Mouse (Mus musculus) intestine, embryonic 15.5 days (tissue): ENCODE measurements at regions not wholly inside any gene's neighbourhood (a gene's known extent, or its start where the extent isn't known, plus 50 kb on each side); places are given as distances from the start of the nearest gene placed in this dataset.
A peak's percentile ranks its signal among the peaks of the same experiment; 100 is the strongest.
"Not testable (repeated sequence)": the region's sequence is repeated elsewhere in the genome, so short reads cannot be mapped to it uniquely, and the experiment has no call there.

Experiments used
- ATAC-seq: fragments of 200-750 bp; cut with Nextera tagmentation; 2 replicates; pipeline ENCODE4 v1.8.0; 2017; ENCODE audit warnings: moderate TSS enrichment, moderate library complexity
- H3K27ac ChIP-seq: fragments of 300-500 bp; sonication (generic); 2 replicates; pipeline ENCODE4 v1.5.1; 2015; ENCODE audit warnings: mild to moderate bottlenecking, inconsistent platforms
- H3K27me3 ChIP-seq: fragments of 300-500 bp; sonication (generic); replicated peaks from 2 replicates; pipeline ENCODE4 v1.6.1; 2015; ENCODE audit warnings: inconsistent platforms
- H3K36me3 ChIP-seq: fragments of 300-500 bp; sonication (generic); 2 replicates; pipeline ENCODE4 v1.6.1; 2015; ENCODE audit warnings: inconsistent platforms
- H3K4me1 ChIP-seq: fragments of 300-500 bp; sonication (generic); replicated peaks from 2 replicates; pipeline ENCODE4 v1.6.1; 2015; ENCODE audit warnings: inconsistent platforms
- H3K4me2 ChIP-seq: fragments of 300-500 bp; sonication (generic); replicated peaks from 2 replicates; pipeline ENCODE4 v1.6.1; 2015; ENCODE audit warnings: mild to moderate bottlenecking, inconsistent platforms
- H3K4me3 ChIP-seq: fragments of 300-500 bp; sonication (generic); replicated peaks from 2 replicates; pipeline ENCODE4 v1.5.1; 2015; ENCODE audit warnings: inconsistent platforms
- H3K9ac ChIP-seq: fragments of 300-500 bp; sonication (generic); 2 replicates; pipeline ENCODE4 v1.6.1; 2015; ENCODE audit warnings: inconsistent platforms
- H3K9me3 ChIP-seq: fragments of 300-500 bp; sonication (generic); 2 replicates; pipeline ENCODE4 v1.6.1; 2016; ENCODE audit warnings: inconsistent platforms
- WGBS: fragments of 180-500 bp; shearing (Covaris S2); methylation state at CpG from one replicate; pipeline ENCODE4 v1.1.7; 2015; 5-methylcytosine and 5-hydroxymethylcytosine counted together

DNA sequence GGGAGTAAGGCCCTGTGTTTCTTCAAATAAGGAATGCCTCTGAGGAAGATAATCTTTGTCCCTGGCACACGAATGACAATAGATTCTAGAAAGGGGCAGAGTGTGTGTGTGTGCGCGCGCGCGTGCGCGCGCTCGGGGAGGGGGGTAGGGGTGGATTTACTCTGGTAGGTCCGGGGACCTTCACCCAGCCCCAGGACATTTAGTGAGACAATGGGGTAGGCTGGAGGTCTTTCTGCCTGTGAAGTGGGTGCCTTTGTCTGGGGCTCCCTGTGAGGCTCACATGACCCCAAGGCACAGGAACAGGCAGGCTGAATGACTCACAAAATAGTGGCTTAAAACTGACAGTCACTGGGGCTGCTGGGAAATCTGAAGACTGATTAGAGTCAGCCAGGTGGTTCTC lies 139.1 kb upstream of the Bcor start:
- Histone ChIP-seq H3K9ac (no peak overlapping the region), H3K4me3 (no peak overlapping the region), H3K36me3 (no peaks in the 10 kb centered on the region), H3K9me3 (no peaks in the 10 kb centered on the region), H3K4me1 (no peaks in the 10 kb centered on the region), H3K27me3 (no peaks in the 10 kb centered on the region), H3K27ac (no peak overlapping the region), H3K4me2 (no peak overlapping the region)
- WGBS, result 91% methylated on average over 11 of the region's 11 CpGs
- no peak for ATAC-seq

GRCm38 (mm10) chrX:12304678-12305077 lies 144.5 kb upstream of the Bcor start:
- no peaks in the 10 kb centered on the region for H3K9me3 ChIP-seq
- no peaks in the 10 kb centered on the region for H3K4me1 ChIP-seq
- H3K4me2 ChIP-seq, result no peak overlapping the region
- no peak overlapping the region for H3K9ac ChIP-seq
- no peaks in the 10 kb centered on the region for H3K27me3 ChIP-seq
- H3K4me3 ChIP-seq, result no peak overlapping the region
- no peak overlapping the region for H3K27ac ChIP-seq
- H3K36me3 ChIP-seq, result no peaks in the 10 kb centered on the region
- WGBS, result 58% methylated on average over 5 of the region's 5 CpGs
- ATAC-seq, result no peak

GRCm38 (mm10) chrX:12306940-12307339 lies 146.8 kb upstream of the Bcor start:
- Histone ChIP-seq H3K9me3 (no peaks in the 10 kb centered on the region), H3K27me3 (no peaks in the 10 kb centered on the region), H3K9ac (no peak overlapping the region), H3K27ac (no peak overlapping the region), H3K36me3 (no peaks in the 10 kb centered on the region), H3K4me2 (no peak overlapping the region), H3K4me3 (no peak overlapping the region), H3K4me1 (no peaks in the 10 kb centered on the region)
- 64% methylated on average over 3 of the region's 3 CpGs for WGBS
- no peak for ATAC-seq

DNA sequence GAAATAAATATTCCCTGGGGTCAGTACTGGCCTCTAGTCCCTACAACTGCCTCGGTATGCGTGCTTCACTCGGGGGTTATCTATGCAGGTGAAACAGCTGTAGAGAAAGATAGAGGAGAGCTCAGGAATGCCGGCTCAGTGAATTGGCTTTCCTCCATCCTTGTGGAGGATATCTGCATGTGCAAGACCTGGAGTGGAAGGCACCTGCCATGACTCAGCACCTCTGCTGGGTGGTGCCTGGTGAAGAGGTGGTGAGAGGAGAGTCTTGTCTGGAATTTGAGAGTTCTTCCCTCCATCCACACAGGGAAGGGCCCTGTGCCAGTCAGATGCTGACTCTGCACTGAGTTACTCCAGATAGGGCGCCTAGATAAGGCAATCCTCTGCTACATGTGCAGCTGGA lies 152.4 kb upstream of the Bcor start:
- no peak overlapping the region for H3K4me2 ChIP-seq
- WGBS, result 61% methylated on average over 5 of the region's 5 CpGs
- H3K4me3 ChIP-seq, result no peak overlapping the region
- no peaks in the 10 kb centered on the region for H3K36me3 ChIP-seq
- no peaks in the 10 kb centered on the region for H3K9me3 ChIP-seq
- H3K4me1 ChIP-seq, result no peaks in the 10 kb centered on the region
- H3K27me3 ChIP-seq, result no peaks in the 10 kb centered on the region
- no peak overlapping the region for H3K27ac ChIP-seq
- no peak overlapping the region for H3K9ac ChIP-seq
- ATAC-seq, result no peak; the same call in 1 of the 2 replicates

- Histone ChIP-seq H3K27ac (no peak overlapping the region), H3K4me2 (no peak overlapping the region), H3K27me3 (no peaks in the 10 kb centered on the region), H3K9ac (no peak overlapping the region), H3K9me3 (no peaks in the 10 kb centered on the region), H3K36me3 (no peaks in the 10 kb centered on the region), H3K4me1 (no peaks in the 10 kb centered on the region), H3K4me3 (no peak overlapping the region)
- 82% methylated on average over 3 of the region's 3 CpGs for WGBS
- ATAC-seq, result no peak
Observed at GRCm38 (mm10) chrX:12315658-12316057, 155.5 kb upstream of the Bcor start.

- 80% methylated on average over 2 of the region's 2 CpGs for WGBS
- not testable (repeated sequence) for H3K9ac ChIP-seq, H3K4me2 ChIP-seq, H3K36me3 ChIP-seq, H3K9me3 ChIP-seq, H3K4me3 ChIP-seq, H3K27ac ChIP-seq, H3K4me1 ChIP-seq, H3K27me3 ChIP-seq, ATAC-seq
Observed at GRCm38 (mm10) chrX:12317488-12317887, 157.3 kb upstream of the Bcor start.

GRCm38 (mm10) chrX:12318848-12319651 lies 158.9 kb upstream of the Bcor start:
- H3K27me3 ChIP-seq, result no peaks in the 10 kb centered on the region
- no peak overlapping the region for H3K27ac ChIP-seq
- no peak overlapping the region for H3K4me2 ChIP-seq
- no peaks in the 10 kb centered on the region for H3K4me1 ChIP-seq
- 34% methylated on average over 4 of the region's 4 CpGs for WGBS
- H3K9me3 ChIP-seq, result no peaks in the 10 kb centered on the region
- H3K9ac ChIP-seq, result no peak overlapping the region
- no peak for ATAC-seq
- H3K4me3 ChIP-seq, result no peak overlapping the region
- no peaks in the 10 kb centered on the region for H3K36me3 ChIP-seq

DNA sequence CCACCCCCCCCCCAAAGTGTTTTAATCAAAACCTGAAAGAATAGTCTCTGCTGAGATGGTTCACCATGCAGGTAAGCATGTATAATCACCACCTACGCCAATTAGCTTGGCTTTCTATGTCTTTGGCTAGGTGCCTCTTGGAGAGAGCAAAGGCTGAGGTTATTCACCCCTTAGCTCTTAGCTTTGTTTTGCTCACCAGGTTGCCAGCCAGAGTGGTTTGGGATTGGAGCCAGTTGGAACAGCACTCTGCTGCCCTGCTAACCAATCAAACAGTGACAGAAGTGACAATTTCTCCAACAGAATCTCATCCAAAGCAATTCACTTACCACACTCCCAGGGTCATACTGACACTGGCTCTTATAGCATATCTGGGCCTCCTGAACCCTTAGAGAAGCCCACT lies 162.3 kb upstream of the Bcor start:
- ATAC-seq, result no peak
- Histone ChIP-seq H3K27ac (no peak overlapping the region), H3K4me3 (no peak overlapping the region), H3K4me1 (no peaks in the 10 kb centered on the region), H3K9me3 (no peaks in the 10 kb centered on the region), H3K4me2 (no peak overlapping the region), H3K36me3 (no peaks in the 10 kb centered on the region), H3K27me3 (no peaks in the 10 kb centered on the region), H3K9ac (no peak overlapping the region)
- WGBS, result 68% methylated on average over 1 of the region's 1 CpGs

DNA sequence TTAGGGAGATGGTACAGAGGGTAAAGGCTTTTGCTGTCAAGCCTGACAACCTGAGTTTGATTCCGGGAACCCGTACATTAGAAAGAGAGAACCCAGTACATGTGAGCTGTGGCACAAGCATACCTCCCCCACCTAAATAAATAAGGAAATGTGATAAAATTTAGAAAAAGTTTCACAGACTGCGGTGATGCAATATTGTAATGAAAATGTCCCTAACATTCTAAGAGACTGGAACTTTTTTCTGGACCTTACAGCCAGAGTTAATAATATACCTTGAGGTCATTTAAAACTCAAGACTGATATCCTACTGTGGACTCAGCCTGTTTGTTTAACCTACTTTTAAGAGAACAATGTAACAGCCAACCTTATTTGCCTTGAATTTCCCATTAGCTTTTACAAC lies 163.1 kb upstream of the Bcor start:
- ATAC-seq, result peak; percentile 88
- Histone ChIP-seq H3K9ac (no peak overlapping the region), H3K4me2 (no peak overlapping the region), H3K4me3 (no peak overlapping the region), H3K9me3 (no peaks in the 10 kb centered on the region), H3K27ac (no peak overlapping the region), H3K27me3 (no peaks in the 10 kb centered on the region), H3K4me1 (no peaks in the 10 kb centered on the region), H3K36me3 (no peaks in the 10 kb centered on the region)
- WGBS, result 79% methylated on average over 3 of the region's 3 CpGs

GRCm38 (mm10) chrX:12323812-12324211 lies 163.7 kb upstream of the Bcor start:
- no peaks in the 10 kb centered on the region for H3K36me3 ChIP-seq
- no peak overlapping the region for H3K4me2 ChIP-seq
- ATAC-seq, result peak; percentile 66
- H3K27ac ChIP-seq, result no peak overlapping the region
- 59% methylated on average over 6 of the region's 6 CpGs for WGBS
- no peaks in the 10 kb centered on the region for H3K9me3 ChIP-seq
- no peak overlapping the region for H3K9ac ChIP-seq
- H3K4me1 ChIP-seq, result no peaks in the 10 kb centered on the region
- H3K4me3 ChIP-seq, result no peak overlapping the region
- H3K27me3 ChIP-seq, result no peaks in the 10 kb centered on the region

DNA sequence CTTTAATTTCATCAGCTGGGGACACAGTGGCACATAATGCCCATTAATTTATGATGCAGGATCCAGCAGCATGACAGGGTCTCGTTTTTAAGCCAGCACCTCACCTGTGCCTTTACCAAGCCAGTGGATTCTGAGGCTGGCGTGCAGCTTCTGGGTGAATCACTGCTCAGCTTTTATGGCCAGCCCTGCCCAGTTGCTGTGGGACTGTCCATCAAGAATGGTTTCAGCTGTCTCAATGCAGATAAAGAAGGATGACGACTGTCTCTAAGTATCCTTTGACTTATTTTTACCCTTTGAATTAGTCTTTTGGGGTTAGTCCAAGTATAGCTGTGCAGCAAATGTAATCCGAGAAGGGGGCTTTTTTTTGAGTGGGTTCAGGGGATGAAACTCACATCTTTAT lies 167.3 kb upstream of the Bcor start:
- no peaks in the 10 kb centered on the region for H3K4me1 ChIP-seq
- H3K9ac ChIP-seq, result no peak overlapping the region
- no peak overlapping the region for H3K27ac ChIP-seq
- H3K36me3 ChIP-seq, result no peaks in the 10 kb centered on the region
- no peak for ATAC-seq
- 56% methylated on average over 4 of the region's 4 CpGs for WGBS
- no peaks in the 10 kb centered on the region for H3K9me3 ChIP-seq
- no peak overlapping the region for H3K4me2 ChIP-seq
- no peaks in the 10 kb centered on the region for H3K27me3 ChIP-seq
- no peak overlapping the region for H3K4me3 ChIP-seq

- no peaks in the 10 kb centered on the region for H3K9me3 ChIP-seq
- 88% methylated on average over 9 of the region's 9 CpGs for WGBS
- H3K4me2 ChIP-seq, result no peak overlapping the region
- no peak overlapping the region for H3K9ac ChIP-seq
- H3K4me3 ChIP-seq, result no peak overlapping the region
- H3K27me3 ChIP-seq, result no peaks in the 10 kb centered on the region
- no peak overlapping the region for H3K27ac ChIP-seq
- ATAC-seq, result no peak
- H3K36me3 ChIP-seq, result no peaks in the 10 kb centered on the region
- H3K4me1 ChIP-seq, result no peaks in the 10 kb centered on the region
Observed at GRCm38 (mm10) chrX:12340561-12340960, 180.4 kb upstream of the Bcor start.

DNA sequence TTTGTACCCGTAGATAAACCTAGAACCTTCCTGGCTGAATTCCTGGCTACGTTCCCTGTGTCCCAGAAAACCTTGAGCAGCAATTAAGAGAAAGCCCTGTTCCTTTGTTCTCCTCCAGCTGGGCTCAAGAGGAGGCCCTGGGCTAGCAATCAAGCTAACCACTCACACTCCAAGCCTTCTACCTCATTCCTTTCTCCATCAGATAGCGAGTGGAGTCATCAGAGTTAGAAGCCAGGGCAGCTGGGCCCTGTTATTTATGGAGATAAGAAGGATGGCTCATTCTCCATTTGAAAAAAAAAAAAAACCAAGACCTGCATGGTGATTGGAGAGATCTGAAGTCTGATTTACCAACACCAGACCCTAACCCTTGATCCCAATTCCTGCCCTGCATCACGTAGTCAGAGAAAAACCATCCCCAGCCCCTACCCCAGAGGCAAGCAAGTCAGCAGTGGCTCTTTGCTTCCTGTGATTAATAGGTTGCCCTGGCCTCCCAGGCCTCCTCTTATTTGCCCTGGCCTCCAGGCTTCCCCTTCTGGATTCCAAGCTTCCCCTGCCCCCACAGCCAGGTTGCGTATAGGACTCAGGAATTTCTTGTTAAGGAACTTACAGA lies 181.3 kb upstream of the Bcor start:
- no peaks in the 10 kb centered on the region for H3K36me3 ChIP-seq
- 61% methylated on average over 5 of the region's 5 CpGs for WGBS
- no peaks in the 10 kb centered on the region for H3K27me3 ChIP-seq
- no peak overlapping the region for H3K4me2 ChIP-seq
- no peaks in the 10 kb centered on the region for H3K4me1 ChIP-seq
- no peak overlapping the region for H3K4me3 ChIP-seq
- H3K27ac ChIP-seq, result no peak overlapping the region
- ATAC-seq, result no peak
- H3K9ac ChIP-seq, result no peak overlapping the region
- no peaks in the 10 kb centered on the region for H3K9me3 ChIP-seq
